Mouse (Mus musculus) stomach, postnatal 0 days (tissue): ENCODE measurements around the gene Apbb2. TPM values are rescaled to one million over a fixed set of nuclear protein-coding genes. Genes with fewer than 3 reads are reported as not detected.
A peak's percentile ranks its signal among the peaks of the same experiment; 100 is the strongest.

Experiments
- ATAC-seq: fragments of 200-750 bp; cut with Nextera tagmentation; 2 replicates; pipeline ENCODE4 v1.8.0; 2017; ENCODE audit not compliant: low FRiP score, low TSS enrichment
- DNase-seq: peaks from one replicate; pipeline ENCODE4 v3.0.0-alpha.2; 2016; ENCODE audit warnings: low spot score
- H3K27ac ChIP-seq: fragments of 300-500 bp; sonication (generic); replicated peaks from 2 replicates; pipeline ENCODE4 v1.5.1; 2014; ENCODE audit warnings: mild to moderate bottlenecking, control low read depth
- H3K27me3 ChIP-seq: fragments of 300-500 bp; sonication (generic); 2 replicates; pipeline ENCODE4 v1.6.1; 2014; ENCODE audit warnings: low read length; ENCODE audit not compliant: control insufficient read depth, insufficient read depth
- H3K36me3 ChIP-seq: fragments of 300-500 bp; sonication (generic); 2 replicates; pipeline ENCODE4 v1.6.1; 2014; ENCODE audit warnings: low read length, mixed read lengths; ENCODE audit not compliant: control insufficient read depth, insufficient read depth
- H3K4me1 ChIP-seq: fragments of 300-500 bp; sonication (generic); replicated peaks from 2 replicates; pipeline ENCODE4 v1.6.1; 2014; ENCODE audit warnings: antibody characterized with exemption; ENCODE audit not compliant: control insufficient read depth, insufficient read depth
- H3K4me2 ChIP-seq: fragments of 300-500 bp; sonication (generic); replicated peaks from 2 replicates; pipeline ENCODE4 v1.6.1; 2014; ENCODE audit warnings: low read depth, mild to moderate bottlenecking, control low read depth, moderate library complexity
- H3K4me3 ChIP-seq: fragments of 300-500 bp; sonication (generic); 2 replicates; pipeline ENCODE4 v1.5.1; 2014; ENCODE audit warnings: low read depth, low read length, control low read depth
- H3K9ac ChIP-seq: fragments of 300-500 bp; sonication (generic); 2 replicates; pipeline ENCODE4 v1.6.1; 2014; ENCODE audit warnings: mild to moderate bottlenecking, low read length, control low read depth, mixed read lengths
- H3K9me3 ChIP-seq: fragments of 300-500 bp; sonication (generic); 2 replicates; pipeline ENCODE4 v1.6.1; 2016; ENCODE audit warnings: low read length; ENCODE audit not compliant: control insufficient read depth
- CTCF ChIP-seq: IDR thresholded peaks from 2 replicates; pipeline ENCODE4 v1.5.1; 2016; ENCODE audit warnings: antibody characterized with exemption, low read depth, mild to moderate bottlenecking, moderate library complexity
- EP300 ChIP-seq: optimal IDR thresholded peaks from 2 replicates; pipeline ENCODE3; 2016; ENCODE audit warnings: antibody characterized with exemption
- WGBS: fragments of 180-500 bp; shearing (Covaris S2); extraction: QIAGEN DNeasy Blood & Tissue Kit; methylation state at CpG from one replicate; pipeline ENCODE4 v1.1.7; 2014; 5-methylcytosine and 5-hydroxymethylcytosine counted together
- polyA plus RNA-seq: library from polyadenylated mRNA; unstranded; fragments of >200 nt; fragmentation: Nextera tagmentation; extraction: Ambion mirVana; gene quantifications from 2 replicates; pipeline ENCODE4 v1.2.1, GENCODE M21; 2015

Apbb2 gene
- 16.8 and 18.3 TPM in 2 replicates for polyA plus RNA-seq

GRCm38 (mm10) chr5:66618597-66618996, at the start of gene Apbb2:
Gene Apbb2 (minus strand): TSS chr5:66618784.
- peak within 1 kb of the TSS; percentile 98 for H3K4me2 ChIP-seq
- TF ChIP-seq EP300, result no peak
- TF ChIP-seq CTCF, result peak; percentile 79
- under 1% methylated on average over 34 of the region's 39 CpGs for WGBS

GRCm38 (mm10) chr5:66654220-66654619, 35.6 kb upstream of the Apbb2 start:
- Histone ChIP-seq H3K9me3 (no peaks in the 10 kb centered on the region), H3K4me3 (no peak overlapping the region), H3K9ac (no peak overlapping the region), H3K4me2 (no peak overlapping the region), H3K36me3 (no peaks in the 10 kb centered on the region), H3K4me1 (no peaks in the 10 kb centered on the region), H3K27ac (no peak overlapping the region), H3K27me3 (no peaks in the 10 kb centered on the region)
- TF ChIP-seq EP300 (no peak), CTCF (no peak)
- WGBS, result 11% methylated on average over 5 of the region's 5 CpGs
- peak; percentile 73 for ATAC-seq
- DNase-seq, result peak; percentile 58

More at GRCm38 (mm10) chr5:66618597-66618996, at the start of gene Apbb2:
- peak; percentile 97 for DNase-seq
- Histone ChIP-seq H3K27me3 (no peaks in the 10 kb centered on the region), H3K36me3 (no peaks in the 10 kb centered on the region), H3K27ac (peak within 1 kb of the TSS; percentile 93), H3K9ac (peak within 1 kb of the TSS; percentile 88), H3K9me3 (no peaks in the 10 kb centered on the region), H3K4me1 (no peaks in the 10 kb centered on the region), H3K4me3 (peak within 1 kb of the TSS; percentile 93)
- ATAC-seq, result peak; percentile 96

GRCm38 (mm10) chr5:66647504-66647903, 28.9 kb upstream of the Apbb2 start:
- no peak overlapping the region for H3K9ac ChIP-seq
- 53% methylated on average over 7 of the region's 7 CpGs for WGBS
- TF ChIP-seq EP300, result no peak
- TF ChIP-seq CTCF, result no peak

GRCm38 (mm10) chr5:66643260-66643659, 24.7 kb upstream of the Apbb2 start:
- no peak overlapping the region for H3K27ac ChIP-seq
- no peaks in the 10 kb centered on the region for H3K36me3 ChIP-seq
- no peak overlapping the region for H3K4me2 ChIP-seq
- no peaks in the 10 kb centered on the region for H3K4me1 ChIP-seq
- H3K27me3 ChIP-seq, result no peaks in the 10 kb centered on the region
- H3K9ac ChIP-seq, result no peak overlapping the region
- no peak for TF ChIP-seq CTCF
- TF ChIP-seq EP300, result no peak
- ATAC-seq (no peak), DNase-seq (no peak)
- H3K9me3 ChIP-seq, result no peaks in the 10 kb centered on the region
- H3K4me3 ChIP-seq, result no peak overlapping the region
- 80% methylated on average over 5 of the region's 5 CpGs for WGBS

More at GRCm38 (mm10) chr5:66647504-66647903, 28.9 kb upstream of the Apbb2 start:
- Histone ChIP-seq H3K4me1 (no peaks in the 10 kb centered on the region), H3K27me3 (no peaks in the 10 kb centered on the region), H3K4me3 (no peak overlapping the region), H3K4me2 (no peak overlapping the region), H3K9me3 (no peaks in the 10 kb centered on the region), H3K27ac (no peak overlapping the region), H3K36me3 (no peaks in the 10 kb centered on the region)
- no peak for DNase-seq
- ATAC-seq, result no peak

GRCm38 (mm10) chr5:66642156-66642555, 23.6 kb upstream of the Apbb2 start:
- no peak overlapping the region for H3K4me2 ChIP-seq
- no peak for DNase-seq
- H3K9me3 ChIP-seq, result no peaks in the 10 kb centered on the region
- H3K9ac ChIP-seq, result no peak overlapping the region
- no peak for ATAC-seq
- no peaks in the 10 kb centered on the region for H3K27me3 ChIP-seq
- H3K36me3 ChIP-seq, result no peaks in the 10 kb centered on the region
- WGBS, result 81% methylated on average over 4 of the region's 4 CpGs
- H3K4me1 ChIP-seq, result no peaks in the 10 kb centered on the region
- no peak overlapping the region for H3K4me3 ChIP-seq
- no peak for TF ChIP-seq EP300
- TF ChIP-seq CTCF, result no peak
- H3K27ac ChIP-seq, result no peak overlapping the region

GRCm38 (mm10) chr5:66635459-66636079, 17.0 kb upstream of the Apbb2 start:
- ATAC-seq (no peak), DNase-seq (no peak)
- no peak for TF ChIP-seq CTCF
- no peak for TF ChIP-seq EP300
- no peaks in the 10 kb centered on the region for H3K36me3 ChIP-seq
- no peaks in the 10 kb centered on the region for H3K9me3 ChIP-seq
- H3K27ac ChIP-seq, result no peak overlapping the region
- H3K4me2 ChIP-seq, result no peak overlapping the region
- H3K27me3 ChIP-seq, result no peaks in the 10 kb centered on the region
- H3K4me1 ChIP-seq, result no peaks in the 10 kb centered on the region
- no peak overlapping the region for H3K4me3 ChIP-seq
- WGBS, result 61% methylated on average over 10 of the region's 10 CpGs
- no peak overlapping the region for H3K9ac ChIP-seq
